Mouse (Mus musculus) common myeloid progenitor, adult 5-6 weeks (primary cell): Measurements from ENCODE around the gene Dclk1. TPM values are rescaled to one million over a fixed set of nuclear protein-coding genes. Genes with fewer than 3 reads are reported as not detected.

ENCODE experiments used
- ATAC-seq: replicated peaks from 2 replicates; pipeline ENCODE4 v1.8.0; 2016; ENCODE audit warnings: low read depth, mild to moderate bottlenecking, moderate TSS enrichment, inconsistent platforms; ENCODE audit not compliant: poor library complexity, severe bottlenecking
- total RNA-seq: library from RNA; stranded (forward); fragments of 200-1000, 187-1606 nt; gene quantifications from 2 replicates; pipeline ENCODE4 v1.2.3, GENCODE M21; 2017

The Dclk1 gene
- total RNA-seq, 1 experiment from 2014 or later = not detected

DNA sequence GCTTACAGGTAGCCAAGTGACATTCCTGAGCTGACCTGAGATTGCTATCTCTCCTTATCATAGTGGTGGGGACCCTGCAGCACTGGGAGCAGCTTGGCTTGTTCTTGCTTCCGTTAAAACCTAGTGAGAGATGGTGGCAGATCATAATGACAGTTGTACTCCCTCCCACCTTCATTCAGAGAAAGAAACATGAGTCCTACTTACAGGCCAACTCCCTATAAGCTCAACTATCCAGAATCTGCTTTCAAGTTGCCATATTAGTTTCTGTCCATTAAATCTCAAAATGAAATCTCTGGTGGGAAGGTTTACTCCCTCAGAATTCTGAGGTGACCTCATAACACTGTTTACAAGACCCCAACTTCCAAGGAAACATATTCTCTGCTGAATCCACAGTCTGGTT, 316.4 kb downstream of the Dclk1 start:
- no peak for ATAC-seq

DNA sequence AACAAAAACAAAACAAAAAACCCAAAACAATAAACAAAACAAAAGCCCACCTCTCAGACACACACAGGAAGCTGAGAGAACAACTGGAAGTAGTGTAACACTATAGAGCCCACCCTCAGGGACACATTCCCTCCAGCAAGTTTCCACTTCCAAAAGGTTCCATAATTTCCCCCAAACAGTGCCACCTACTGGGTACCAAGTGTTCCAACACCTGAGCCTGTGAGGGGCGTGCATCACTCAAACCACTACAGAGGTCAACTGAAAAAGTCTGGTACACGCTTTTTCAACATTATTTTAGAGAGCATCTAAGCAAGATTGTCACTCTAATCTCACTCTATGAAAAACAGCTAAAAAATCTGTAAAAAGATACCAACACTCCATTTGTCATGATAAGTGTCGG, 325.3 kb downstream of the Dclk1 start:
- ATAC-seq = no peak

DNA sequence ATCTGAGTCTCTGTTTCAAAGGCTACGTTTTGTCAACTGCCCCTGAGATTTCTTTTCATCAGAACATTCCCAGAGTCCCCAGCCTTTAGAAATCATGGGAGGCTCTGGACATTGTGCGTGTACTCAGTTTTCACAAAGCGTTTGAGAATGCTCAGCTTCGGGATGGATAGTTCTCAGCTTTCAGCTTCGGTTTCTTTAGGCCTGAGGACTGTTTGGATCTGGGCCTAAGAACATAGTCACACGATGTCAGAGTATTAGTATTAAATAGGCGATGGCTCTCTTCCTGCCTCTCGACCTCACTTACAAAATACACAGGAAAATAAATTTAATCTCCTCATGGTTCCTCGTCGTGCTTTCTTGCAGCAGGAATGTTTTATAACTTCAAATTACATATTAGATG, 327.4 kb downstream of the Dclk1 start:
- no peak for ATAC-seq

DNA sequence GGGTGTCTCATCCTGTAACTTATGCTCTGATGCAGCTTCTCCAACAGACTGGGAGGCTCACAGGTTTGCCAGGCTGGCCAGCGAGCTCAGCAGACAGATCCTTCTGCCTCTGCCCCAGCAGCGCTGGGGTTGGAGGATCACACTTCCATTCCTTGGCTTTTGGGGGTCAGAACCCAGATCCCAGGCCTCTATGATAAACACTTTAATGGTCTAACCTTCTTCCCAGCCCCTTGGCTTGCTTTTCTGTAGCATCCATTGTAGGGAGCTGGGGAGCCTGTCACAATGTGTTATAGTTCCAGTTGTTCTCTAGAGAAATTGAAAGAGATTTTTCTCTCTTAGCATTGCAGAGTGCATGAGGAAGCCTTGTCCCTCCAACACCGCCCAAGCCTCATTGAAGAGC, 328.9 kb downstream of the Dclk1 start:
- no peak for ATAC-seq

DNA sequence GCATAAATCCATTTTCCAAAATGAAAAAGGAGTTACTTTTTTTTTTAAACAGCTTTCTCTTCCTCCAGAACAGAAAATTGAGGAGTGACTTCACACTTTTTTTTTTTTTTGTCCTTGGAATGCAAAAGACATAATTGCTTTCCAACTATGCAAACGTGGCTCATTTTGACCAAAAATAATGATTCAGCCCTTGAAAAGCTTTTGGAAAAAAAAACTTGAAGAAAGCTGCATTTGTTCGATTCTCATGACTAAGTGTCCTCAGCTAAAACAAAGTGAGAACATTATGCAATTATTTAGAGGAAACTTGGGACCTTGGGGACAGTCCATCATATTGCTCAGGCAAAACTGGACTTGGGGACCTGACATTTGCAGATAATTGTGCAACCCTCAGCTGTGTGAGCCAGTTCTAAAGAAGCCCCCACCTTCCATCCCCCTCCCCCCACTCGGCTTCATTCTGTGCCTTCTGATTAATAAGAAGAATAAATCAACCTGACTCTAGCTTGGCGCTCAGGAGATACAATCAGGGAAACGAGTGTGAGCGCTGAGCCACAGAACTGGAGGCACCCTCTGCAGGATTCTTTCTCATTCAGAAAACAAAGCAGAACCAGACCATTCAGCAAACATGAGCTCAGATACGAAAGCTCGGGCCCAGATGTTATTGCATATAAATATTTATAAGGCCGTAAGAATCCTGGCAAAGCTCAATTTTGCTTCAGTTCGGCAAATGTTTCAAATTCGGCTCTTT, 329.6 kb downstream of the Dclk1 start:
- no peak for ATAC-seq

DNA sequence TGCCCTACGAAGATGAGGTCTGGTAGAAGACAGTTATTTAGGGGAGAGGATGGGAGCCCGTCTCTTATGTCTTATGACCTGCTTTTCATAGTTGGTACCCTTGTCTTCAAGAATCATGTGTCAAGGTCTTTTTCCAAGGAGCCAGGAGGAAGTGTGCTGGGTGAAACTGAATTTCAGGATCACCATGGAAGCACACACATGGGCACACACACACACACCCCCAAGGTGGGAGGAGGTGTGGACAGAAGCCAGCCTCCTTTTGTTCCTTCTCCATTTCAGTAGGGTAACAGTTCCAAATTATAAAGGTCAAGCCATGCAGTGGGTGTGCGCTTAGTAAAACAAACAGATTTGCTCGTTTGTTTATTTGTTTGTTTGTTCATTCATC, 330.1 kb downstream of the Dclk1 start:
- ATAC-seq = no peak

DNA sequence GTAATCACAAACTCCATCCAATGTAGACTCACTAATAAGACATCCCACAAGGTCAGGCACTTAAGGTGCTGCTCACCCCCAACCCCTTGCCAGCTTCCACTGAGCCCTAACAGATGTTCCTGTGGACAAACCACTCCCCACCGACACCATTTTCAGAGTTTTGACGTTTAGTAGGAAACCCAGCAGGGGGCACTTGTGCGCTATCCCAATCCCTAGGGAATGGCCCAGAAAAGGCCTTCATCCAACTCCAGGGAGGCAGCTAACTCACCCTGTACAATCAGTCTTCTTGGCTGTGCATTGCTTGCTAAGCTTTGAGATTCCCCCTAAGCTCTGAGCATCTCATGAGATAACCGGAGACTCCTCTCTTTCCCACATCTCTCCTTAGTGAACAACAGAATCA, 331.8 kb downstream of the Dclk1 start:
- ATAC-seq = no peak

DNA sequence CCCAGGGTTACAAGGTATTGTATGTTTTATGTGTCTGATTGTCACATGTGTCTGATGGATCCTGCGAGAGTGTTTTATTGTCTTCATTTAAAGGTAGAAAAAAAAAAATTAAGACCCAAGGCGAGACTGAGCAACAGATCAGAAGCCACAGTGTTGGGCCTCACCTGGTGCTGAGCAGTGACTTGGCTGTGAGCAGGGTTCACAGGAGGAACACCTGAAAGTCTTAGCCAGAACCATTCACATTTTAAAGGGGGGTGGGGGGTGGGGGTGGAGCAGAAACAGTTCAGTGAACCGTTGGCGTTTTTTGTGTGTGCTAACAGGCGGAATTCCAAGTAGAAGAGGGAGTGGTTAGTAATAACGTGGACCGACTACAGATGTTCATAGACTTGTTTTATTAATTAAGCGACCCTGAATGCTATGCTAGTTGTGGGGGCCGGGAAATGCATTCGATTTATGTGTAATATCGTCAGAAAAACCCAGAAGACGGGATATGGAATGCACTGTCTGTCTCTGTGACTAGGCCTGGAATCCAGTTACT, 345.3 kb downstream of the Dclk1 start:
- no peak for ATAC-seq

DNA sequence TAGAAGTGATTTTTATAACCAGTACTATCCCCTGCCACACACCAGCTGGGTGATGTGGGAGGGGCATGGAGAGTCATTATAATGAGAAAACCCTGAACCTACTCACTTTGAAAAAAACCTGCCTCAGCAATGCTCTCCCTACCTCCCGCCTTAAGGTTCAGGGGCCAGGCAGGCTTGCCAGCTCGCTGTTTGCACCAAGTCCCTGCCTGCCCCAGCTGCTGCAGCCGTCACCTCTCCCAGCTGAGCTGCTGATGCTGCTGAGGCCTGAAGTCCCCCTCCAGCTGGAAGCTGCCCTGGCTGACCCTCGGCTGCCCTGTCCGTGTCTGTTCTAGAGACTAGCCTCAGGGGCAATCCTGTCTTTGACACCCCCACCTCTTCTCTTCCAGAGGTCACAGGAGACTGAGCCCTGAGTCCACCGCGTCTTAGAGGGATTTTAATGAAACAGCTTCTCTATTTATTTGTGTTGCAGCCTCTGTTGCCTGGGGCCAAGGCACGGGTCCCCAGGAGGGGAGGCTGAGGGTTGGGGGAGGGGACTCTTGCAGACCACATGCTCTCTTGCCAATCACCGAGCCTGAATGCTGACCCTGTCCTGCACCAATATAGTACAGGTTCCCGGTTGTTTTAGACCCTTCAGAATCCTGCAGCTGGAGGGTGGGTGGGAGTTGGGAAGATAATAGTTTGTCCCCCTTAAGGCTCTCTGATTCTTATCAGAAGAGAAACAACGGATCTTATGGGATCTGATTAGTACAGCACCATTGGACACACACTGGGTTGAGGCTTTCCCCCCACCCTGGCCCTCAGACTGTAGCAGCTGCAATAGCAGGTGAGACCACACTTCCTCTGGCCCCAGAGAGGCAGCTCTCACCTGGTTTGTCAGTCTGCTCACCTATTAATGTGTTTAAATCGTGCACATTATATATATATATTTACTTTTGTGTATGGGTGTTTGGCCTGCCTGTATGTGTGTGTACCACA, 346.1 kb downstream of the Dclk1 start:
- ATAC-seq = no peak

Other genes with a start within 250 kb of the Dclk1 start
- not detected in 2 replicates for gene Ccna1, start 186.9 kb upstream of the Dclk1 start, total RNA-seq
- 24.7 and 27.1 TPM in 2 replicates for gene Spg20, start 130.3 kb upstream of the Dclk1 start, total RNA-seq
- 0.41 TPM in 1 of 2 replicates, not detected in the other for gene Ccdc169, start 105.0 kb upstream of the Dclk1 start, total RNA-seq
- gene Sohlh2, start 60.3 kb upstream of the Dclk1 start, total RNA-seq = not detected in 2 replicates
- gene Gm21954, start 229.8 kb downstream of the Dclk1 start, total RNA-seq = not detected in 2 replicates